Mouse (Mus musculus) lung, postnatal 14 days (tissue): ENCODE measurements around the gene Trip11.

Experiments
- DNase-seq: peaks from one replicate; pipeline ENCODE4 v3.0.0; 2021

Gene Trip11

DNA sequence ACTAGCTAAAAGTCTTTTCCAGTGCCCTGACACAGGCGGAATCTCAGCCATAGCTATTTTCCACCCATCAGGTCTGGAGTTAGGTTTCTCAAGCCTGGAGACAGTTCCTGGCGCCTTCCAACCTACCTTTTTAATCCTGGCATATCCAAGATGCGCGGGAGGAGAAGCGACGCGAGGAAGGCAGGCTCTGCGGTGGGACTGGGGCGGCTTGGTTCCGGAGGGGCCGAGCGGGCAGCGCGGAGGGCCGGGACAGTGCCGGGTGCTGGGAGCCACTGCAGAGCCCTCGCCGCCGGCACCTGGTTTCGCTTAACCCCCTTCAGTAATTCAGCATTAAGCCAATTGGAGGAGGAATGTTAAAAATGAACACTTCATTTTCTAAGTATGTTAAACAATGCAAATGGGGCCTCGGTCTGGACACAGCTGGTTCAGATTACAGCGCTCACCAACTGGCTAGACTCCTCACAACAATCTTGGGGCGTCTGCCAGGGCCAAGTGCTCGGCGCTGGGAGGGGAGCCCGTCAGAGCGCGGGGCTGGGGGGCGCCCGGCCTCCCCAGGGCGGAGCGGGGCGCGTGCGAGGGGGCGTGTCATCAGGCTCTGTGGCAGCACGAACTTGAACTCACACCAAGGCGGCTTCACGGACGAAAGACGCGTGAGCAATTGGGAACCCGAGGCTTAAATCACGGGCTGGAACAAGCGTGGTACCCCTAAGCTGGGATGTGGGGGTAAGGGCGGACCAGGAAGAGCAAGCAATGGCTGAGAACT is 94.3 kb downstream of the Trip11 start, which contains the start of gene Fbln5:
Gene Fbln5 (minus strand): TSS at position 448 of the 763 bp plus-strand sequence.
- DNase-seq = peak; percentile 76

DNA sequence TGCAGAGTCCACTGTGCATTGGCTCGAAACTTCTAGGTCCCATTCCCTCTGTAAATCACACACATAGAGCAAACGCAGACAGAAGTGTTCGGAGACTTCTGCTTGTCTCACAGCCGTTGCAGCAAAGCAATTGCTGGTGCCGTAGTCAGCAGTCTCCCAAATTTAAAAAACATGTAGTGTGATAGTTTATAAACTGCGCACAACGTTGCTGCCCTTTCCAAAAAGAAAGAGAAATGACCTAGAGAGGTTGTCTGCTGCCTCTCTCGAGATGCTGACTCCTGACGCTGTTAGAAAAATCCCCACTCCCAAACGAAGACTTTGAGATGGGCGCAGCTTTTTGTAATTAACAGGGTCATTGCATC is 94.8 kb downstream of the Trip11 start:
- DNase-seq = no peak

DNA sequence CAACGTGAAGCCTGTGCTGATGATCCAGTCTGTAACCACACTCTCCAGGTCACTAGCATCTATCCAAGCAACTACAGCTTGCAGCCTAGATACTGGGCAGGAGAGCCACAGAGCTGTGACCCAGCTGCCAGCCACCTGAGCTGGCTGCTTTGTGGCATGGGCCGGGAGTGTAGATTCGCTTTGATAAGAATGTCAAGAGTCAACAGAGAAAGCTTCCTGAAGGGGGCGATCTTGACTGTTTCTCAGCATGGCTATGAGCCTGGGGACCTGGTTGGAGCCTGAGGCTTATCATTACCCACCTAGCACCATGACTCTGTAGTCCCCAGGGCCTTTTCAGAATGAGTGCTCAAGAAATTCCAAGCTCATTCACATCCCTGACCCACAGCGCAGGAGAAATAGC is 96.3 kb downstream of the Trip11 start:
- DNase-seq = peak; percentile 57

DNA sequence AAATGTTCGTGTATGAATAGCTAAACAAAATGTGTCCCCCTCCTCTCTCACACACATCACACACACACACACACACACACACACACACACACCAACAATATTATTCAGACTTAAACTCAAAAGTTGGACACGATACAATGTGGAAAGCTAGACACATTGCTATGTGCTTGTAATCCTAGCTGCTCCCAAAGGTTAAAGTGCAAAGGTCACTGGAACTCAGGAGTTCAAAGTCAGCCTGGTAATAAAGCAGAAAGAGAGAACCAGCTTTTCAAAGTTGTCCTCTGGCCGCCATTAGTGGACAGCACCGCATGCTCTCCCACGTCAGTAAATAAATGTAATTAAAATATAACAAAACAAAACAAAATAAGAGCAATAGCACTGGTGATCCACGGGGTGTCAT is 97.3 kb downstream of the Trip11 start:
- no peak for DNase-seq

DNA sequence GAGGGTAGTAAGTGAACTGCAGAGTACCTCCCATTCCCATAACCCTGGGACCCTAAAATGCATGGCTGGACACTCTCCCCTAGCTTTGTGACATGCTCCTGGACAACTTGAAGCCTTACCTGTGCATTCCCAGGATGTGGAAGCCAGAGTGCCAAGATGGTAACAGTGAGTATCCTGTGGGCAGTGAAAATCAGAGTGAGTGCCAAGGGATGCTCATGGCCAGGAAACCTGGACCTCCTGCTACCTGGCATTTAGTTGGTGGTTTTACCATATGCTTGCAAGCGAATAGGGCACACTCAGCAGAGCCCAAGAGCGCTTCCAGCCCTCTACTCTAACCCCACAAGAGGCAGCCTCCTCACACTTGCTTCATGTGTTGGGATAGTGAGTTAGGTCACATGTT is 98.6 kb downstream of the Trip11 start:
- DNase-seq = no peak

GRCm38 (mm10) chr12:101811181-101811580 is 101.9 kb downstream of the Trip11 start:
- DNase-seq = peak; percentile 53

- no peak for DNase-seq
Observed at GRCm38 (mm10) chr12:101810515-101810914, 102.6 kb downstream of the Trip11 start.

DNA sequence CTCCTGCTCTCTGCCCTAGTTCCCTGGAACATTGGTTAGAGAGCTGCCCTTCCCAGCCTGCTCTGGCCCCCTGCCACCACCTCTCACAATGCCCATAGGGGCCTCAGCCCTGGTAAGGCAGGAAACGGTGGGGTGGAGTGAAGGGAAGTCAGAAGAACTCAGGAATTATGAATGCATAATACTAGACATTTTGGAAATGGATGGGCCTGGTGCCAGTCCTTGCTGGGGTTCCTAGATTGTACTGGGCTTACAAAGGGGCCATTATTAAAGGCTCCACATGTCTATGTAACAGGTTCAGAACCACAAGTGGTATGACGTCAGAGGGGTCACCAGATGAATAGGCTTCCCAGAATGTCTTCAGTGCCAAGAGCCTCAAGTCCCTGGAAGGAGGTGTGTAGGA is 105.7 kb downstream of the Trip11 start:
- peak; percentile 66 for DNase-seq

GRCm38 (mm10) chr12:101802445-101802844 is 110.6 kb downstream of the Trip11 start:
- DNase-seq = no peak

DNA sequence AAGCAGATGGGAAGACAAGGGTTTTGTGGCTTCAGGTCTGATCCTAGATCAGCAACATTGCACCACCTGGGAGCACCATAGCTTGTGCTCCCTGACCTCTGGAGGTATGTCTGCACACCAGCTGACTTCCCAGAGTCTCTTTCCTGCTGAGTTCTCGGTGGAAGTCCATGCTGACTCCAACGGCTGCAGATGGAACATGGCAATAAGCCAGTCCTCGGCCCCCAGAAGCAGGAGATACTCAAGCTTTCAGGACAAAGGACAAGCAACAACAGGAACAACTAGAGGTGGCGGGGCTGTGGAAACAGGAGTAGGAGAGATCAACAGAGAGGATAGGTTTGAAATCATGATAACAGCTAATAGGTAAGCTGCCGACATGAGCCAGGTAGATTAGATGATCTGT is 111.3 kb downstream of the Trip11 start:
- no peak for DNase-seq

- no peak for DNase-seq
Observed at GRCm38 (mm10) chr12:101801051-101801450, 112.0 kb downstream of the Trip11 start.

DNA sequence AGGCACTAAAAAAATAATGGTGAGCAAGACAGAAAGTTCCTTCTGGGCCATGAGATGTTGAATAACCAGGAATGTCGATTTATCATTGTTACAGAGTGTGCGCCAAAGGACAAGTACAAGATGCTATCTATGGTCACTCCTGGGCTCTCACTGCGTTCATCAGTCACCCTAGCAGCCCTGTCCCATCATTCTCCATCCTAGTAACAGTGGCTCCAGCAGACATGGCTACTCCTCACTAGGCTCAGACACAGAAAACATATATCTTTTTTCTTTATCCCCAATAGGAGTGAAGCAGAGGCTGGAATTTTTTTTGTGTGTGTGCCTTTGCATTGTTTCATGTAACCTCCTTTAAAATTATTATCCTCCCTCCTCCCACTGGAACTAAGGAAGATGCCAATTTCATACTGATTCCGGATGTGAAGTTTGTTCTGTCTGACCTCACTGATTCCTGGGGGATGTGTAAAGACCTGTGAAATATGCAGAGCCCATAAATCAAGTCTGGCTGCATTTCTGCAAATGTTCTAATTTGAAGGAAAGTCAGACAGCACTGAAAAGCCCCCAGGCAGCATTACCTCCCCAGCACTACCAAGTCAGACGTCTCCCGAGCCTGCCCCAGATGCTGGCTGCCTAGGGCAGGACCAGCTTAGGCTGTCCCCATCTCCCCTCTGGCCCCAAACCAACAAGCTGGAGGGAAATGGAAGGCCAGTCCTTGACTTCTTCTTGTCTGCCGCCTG is 114.7 kb downstream of the Trip11 start:
- no peak for DNase-seq

- peak; percentile 55 for DNase-seq
Observed at GRCm38 (mm10) chr12:101794458-101794857, 118.6 kb downstream of the Trip11 start.

DNA sequence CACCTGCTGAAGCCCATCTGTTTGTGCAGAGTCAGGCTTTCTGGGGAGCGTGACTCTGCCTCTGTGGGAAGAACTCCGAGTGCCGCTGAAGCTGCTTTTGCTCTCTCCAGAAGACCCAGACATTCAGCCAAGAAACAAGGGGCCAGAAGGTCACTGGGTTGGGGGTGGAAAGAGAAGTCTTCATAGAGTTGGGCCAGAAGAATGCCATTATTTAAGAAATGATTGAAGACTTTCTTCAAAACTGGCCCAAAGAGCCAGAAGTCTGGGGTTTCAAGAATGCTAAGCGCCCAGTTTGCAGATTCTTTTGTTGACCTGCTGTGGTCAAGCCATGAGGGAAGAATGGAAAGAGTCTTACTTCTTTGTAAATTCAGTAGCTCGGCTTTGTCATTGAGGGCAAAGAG is 119.8 kb downstream of the Trip11 start:
- peak; percentile 46 for DNase-seq

GRCm38 (mm10) chr12:101792684-101793083 is 120.4 kb downstream of the Trip11 start:
- no peak for DNase-seq

DNA sequence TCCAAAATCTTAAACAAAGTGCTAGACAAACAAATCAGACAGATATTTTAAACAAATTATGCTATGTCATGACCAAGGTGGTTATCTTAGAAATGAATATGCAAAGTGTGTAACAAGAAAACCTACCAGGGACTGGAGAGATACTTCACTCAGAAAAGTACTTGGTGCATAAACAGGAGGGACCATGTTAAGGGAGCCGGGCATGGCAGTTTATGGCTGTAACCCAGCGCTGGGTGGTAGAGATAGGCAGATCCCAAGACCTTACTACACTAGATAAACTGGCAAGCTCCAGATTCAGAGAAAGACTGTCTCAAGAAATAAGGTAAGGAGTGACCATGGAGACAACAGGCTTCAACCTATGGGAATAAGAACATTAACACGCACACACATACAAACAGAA is 123.3 kb downstream of the Trip11 start:
- DNase-seq = no peak

DNA sequence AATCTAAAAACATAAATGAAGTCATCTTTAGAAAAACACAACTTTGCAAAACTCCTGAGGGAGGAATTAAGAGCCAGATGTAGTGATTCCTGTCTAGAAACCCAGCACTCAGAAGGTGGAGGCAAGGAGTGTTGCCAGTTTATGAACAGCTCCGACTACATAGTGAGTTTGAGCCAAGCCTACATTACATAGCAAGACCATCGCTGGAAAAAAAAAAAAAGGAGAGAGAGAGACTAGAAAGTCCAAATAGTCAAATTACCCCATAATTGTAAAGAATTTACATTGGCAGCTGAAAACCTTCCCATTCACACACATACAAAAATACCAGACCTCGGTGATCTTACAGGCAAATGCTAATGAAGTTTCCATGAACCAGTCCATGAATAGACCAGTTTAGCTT is 123.8 kb downstream of the Trip11 start:
- no peak for DNase-seq
